Mouse (Mus musculus): ENCODE measurements around the gene Ppp2r5e. TPM values are rescaled to one million over a fixed set of nuclear protein-coding genes. Genes with fewer than 3 reads are reported as not detected.

Ppp2r5e gene
- polyA plus RNA-seq, 1 experiment from 2014 or later, result 13.6 TPM

GRCm38 (mm10) chr12:75622835-75623234 is 26.8 kb upstream of the Ppp2r5e start:
- ATAC-seq (replicated peaks; ENCODE audit: low FRiP score, low TSS enrichment, low read depth), result no peak
- no peaks in the 10 kb centered on the region for H3K4me1 ChIP-seq (replicated peaks; ENCODE audit: control insufficient read depth, insufficient read depth, low read length)
- DNase-seq (ENCODE audit: low spot score), result no peak
- no peaks in the 10 kb centered on the region for H3K36me3 ChIP-seq (ENCODE audit: control insufficient read depth, insufficient read depth, low read length)
- no peak overlapping the region for H3K4me3 ChIP-seq (ENCODE audit: low read depth, low read length)
- H3K9me3 ChIP-seq (ENCODE audit: control insufficient read depth, low read length), result 0 out of 2 replicates have a peak, but pooled peaks cover 6% of the 10 kb centered on the region
- no peaks in the 10 kb centered on the region for H3K27me3 ChIP-seq (replicated peaks; ENCODE audit: control insufficient read depth, insufficient read depth, low read length)
- H3K4me2 ChIP-seq (ENCODE audit: low read length), result no peak overlapping the region
- WGBS, result 70% methylated on average over 3 of the region's 3 CpGs
- H3K27ac ChIP-seq (ENCODE audit: low read depth), result no peak overlapping the region
- no peak overlapping the region for H3K9ac ChIP-seq (ENCODE audit: low read length)

GRCm38 (mm10) chr12:75616841-75617240 is 20.8 kb upstream of the Ppp2r5e start:
- Histone ChIP-seq H3K27ac (ENCODE audit: low read depth) (no peak overlapping the region), H3K36me3 (ENCODE audit: control insufficient read depth, insufficient read depth, low read length) (no peaks in the 10 kb centered on the region), H3K9me3 (ENCODE audit: control insufficient read depth, low read length) (0 out of 2 replicates have a peak, but pooled peaks cover 6% of the 10 kb centered on the region), H3K9ac (ENCODE audit: low read length) (no peak overlapping the region), H3K4me2 (ENCODE audit: low read length) (no peak overlapping the region), H3K27me3 (replicated peaks; ENCODE audit: control insufficient read depth, insufficient read depth, low read length) (no peaks in the 10 kb centered on the region), H3K4me1 (replicated peaks; ENCODE audit: control insufficient read depth, insufficient read depth, low read length) (no peaks in the 10 kb centered on the region), H3K4me3 (ENCODE audit: low read depth, low read length) (no peak overlapping the region)
- DNase-seq (ENCODE audit: low spot score) (no peak), ATAC-seq (replicated peaks; ENCODE audit: low FRiP score, low TSS enrichment, low read depth) (no peak)
- 63% methylated on average over 8 of the region's 8 CpGs for WGBS

GRCm38 (mm10) chr12:75616158-75616791 is 20.2 kb upstream of the Ppp2r5e start:
- peak overlapping the region; percentile 22 for H3K4me3 ChIP-seq (ENCODE audit: low read depth, low read length)
- 0 out of 2 replicates have a peak, but pooled peaks cover 4% of the 10 kb centered on the region for H3K9me3 ChIP-seq (ENCODE audit: control insufficient read depth, low read length)
- WGBS, result 8% methylated on average over 23 of the region's 24 CpGs
- peak; percentile 70 for DNase-seq (ENCODE audit: low spot score)
- no peaks in the 10 kb centered on the region for H3K4me1 ChIP-seq (replicated peaks; ENCODE audit: control insufficient read depth, insufficient read depth, low read length)
- no peaks in the 10 kb centered on the region for H3K27me3 ChIP-seq (replicated peaks; ENCODE audit: control insufficient read depth, insufficient read depth, low read length)
- H3K4me2 ChIP-seq (ENCODE audit: low read length), result peak overlapping the region; percentile 56
- H3K9ac ChIP-seq (ENCODE audit: low read length), result no peak overlapping the region
- no peak overlapping the region for H3K27ac ChIP-seq (ENCODE audit: low read depth)
- H3K36me3 ChIP-seq (ENCODE audit: control insufficient read depth, insufficient read depth, low read length), result no peaks in the 10 kb centered on the region
- 0 out of 2 replicates have a peak, but pooled peaks have one; percentile 32 for ATAC-seq (replicated peaks; ENCODE audit: low FRiP score, low TSS enrichment, low read depth)

GRCm38 (mm10) chr12:75615556-75615955 is 19.5 kb upstream of the Ppp2r5e start:
- no peak for ATAC-seq (replicated peaks; ENCODE audit: low FRiP score, low TSS enrichment, low read depth)
- no peak overlapping the region for H3K27ac ChIP-seq (ENCODE audit: low read depth)
- DNase-seq (ENCODE audit: low spot score), result no peak

GRCm38 (mm10) chr12:75612711-75613110 is 16.7 kb upstream of the Ppp2r5e start:
- Histone ChIP-seq H3K36me3 (ENCODE audit: control insufficient read depth, insufficient read depth, low read length) (no peaks in the 10 kb centered on the region), H3K4me2 (ENCODE audit: low read length) (no peak overlapping the region), H3K27ac (ENCODE audit: low read depth) (no peak overlapping the region), H3K27me3 (replicated peaks; ENCODE audit: control insufficient read depth, insufficient read depth, low read length) (no peaks in the 10 kb centered on the region), H3K4me1 (replicated peaks; ENCODE audit: control insufficient read depth, insufficient read depth, low read length) (no peaks in the 10 kb centered on the region), H3K9me3 (ENCODE audit: control insufficient read depth, low read length) (no peaks in the 10 kb centered on the region), H3K4me3 (ENCODE audit: low read depth, low read length) (no peak overlapping the region), H3K9ac (ENCODE audit: low read length) (no peak overlapping the region)
- ATAC-seq (replicated peaks; ENCODE audit: low FRiP score, low TSS enrichment, low read depth) (no peak), DNase-seq (ENCODE audit: low spot score) (no peak)
- WGBS, result 79% methylated on average over 7 of the region's 7 CpGs

More at GRCm38 (mm10) chr12:75615556-75615955, 19.5 kb upstream of the Ppp2r5e start:
- H3K9me3 ChIP-seq (ENCODE audit: control insufficient read depth, low read length), result no peaks in the 10 kb centered on the region
- H3K36me3 ChIP-seq (ENCODE audit: control insufficient read depth, insufficient read depth, low read length), result no peaks in the 10 kb centered on the region
- no peak overlapping the region for H3K4me2 ChIP-seq (ENCODE audit: low read length)
- no peak overlapping the region for H3K4me3 ChIP-seq (ENCODE audit: low read depth, low read length)
- WGBS, result 46% methylated on average over 3 of the region's 3 CpGs
- no peaks in the 10 kb centered on the region for H3K27me3 ChIP-seq (replicated peaks; ENCODE audit: control insufficient read depth, insufficient read depth, low read length)
- no peaks in the 10 kb centered on the region for H3K4me1 ChIP-seq (replicated peaks; ENCODE audit: control insufficient read depth, insufficient read depth, low read length)
- no peak overlapping the region for H3K9ac ChIP-seq (ENCODE audit: low read length)

- Histone ChIP-seq H3K9me3 (ENCODE audit: control insufficient read depth, low read length) (no peaks in the 10 kb centered on the region), H3K4me3 (ENCODE audit: low read depth, low read length) (no peak overlapping the region), H3K36me3 (ENCODE audit: control insufficient read depth, insufficient read depth, low read length) (no peaks in the 10 kb centered on the region), H3K27me3 (replicated peaks; ENCODE audit: control insufficient read depth, insufficient read depth, low read length) (no peaks in the 10 kb centered on the region), H3K4me1 (replicated peaks; ENCODE audit: control insufficient read depth, insufficient read depth, low read length) (no peaks in the 10 kb centered on the region; the same call in 1 of the 2 replicates), H3K4me2 (ENCODE audit: low read length) (0 out of 2 replicates have a peak overlapping the region, but pooled peaks have one; percentile 13), H3K27ac (ENCODE audit: low read depth) (no peak overlapping the region), H3K9ac (ENCODE audit: low read length) (no peak overlapping the region)
- ATAC-seq (replicated peaks; ENCODE audit: low FRiP score, low TSS enrichment, low read depth) (no peak), DNase-seq (ENCODE audit: low spot score) (no peak)
- 19% methylated on average over 4 of the region's 4 CpGs for WGBS
These were observed 3.4 kb upstream of the Ppp2r5e start for GRCm38 (mm10) chr12:75599490-75599889.

GRCm38 (mm10) chr12:75598988-75599387 is 2.9 kb upstream of the Ppp2r5e start:
- Histone ChIP-seq H3K9ac (ENCODE audit: low read length) (no peak overlapping the region), H3K9me3 (ENCODE audit: control insufficient read depth, low read length) (no peaks in the 10 kb centered on the region), H3K4me2 (ENCODE audit: low read length) (0 out of 2 replicates have a peak overlapping the region, but pooled peaks have one; percentile 13), H3K36me3 (ENCODE audit: control insufficient read depth, insufficient read depth, low read length) (no peaks in the 10 kb centered on the region), H3K4me3 (ENCODE audit: low read depth, low read length) (no peak overlapping the region), H3K4me1 (replicated peaks; ENCODE audit: control insufficient read depth, insufficient read depth, low read length) (peaks cover 5% of the 10 kb centered on the region; the same call in 1 of the 2 replicates), H3K27ac (ENCODE audit: low read depth) (no peak overlapping the region), H3K27me3 (replicated peaks; ENCODE audit: control insufficient read depth, insufficient read depth, low read length) (no peaks in the 10 kb centered on the region)
- DNase-seq (ENCODE audit: low spot score) (no peak), ATAC-seq (replicated peaks; ENCODE audit: low FRiP score, low TSS enrichment, low read depth) (no peak)
- WGBS, result 75% methylated on average over 4 of the region's 4 CpGs

- ATAC-seq (replicated peaks; ENCODE audit: low FRiP score, low TSS enrichment, low read depth) (no peak), DNase-seq (ENCODE audit: low spot score) (no peak)
- peaks cover 11% of the 10 kb centered on the region; the same call in 1 of the 2 replicates for H3K4me1 ChIP-seq (replicated peaks; ENCODE audit: control insufficient read depth, insufficient read depth, low read length)
- H3K36me3 ChIP-seq (ENCODE audit: control insufficient read depth, insufficient read depth, low read length), result peaks cover 4% of the 10 kb centered on the region
- no peaks in the 10 kb centered on the region for H3K27me3 ChIP-seq (replicated peaks; ENCODE audit: control insufficient read depth, insufficient read depth, low read length)
- H3K4me2 ChIP-seq (ENCODE audit: low read length), result no peak overlapping the region
- 91% methylated on average over 4 of the region's 4 CpGs for WGBS
- no peak overlapping the region for H3K4me3 ChIP-seq (ENCODE audit: low read depth, low read length)
- no peak overlapping the region for H3K9ac ChIP-seq (ENCODE audit: low read length)
- no peak overlapping the region for H3K27ac ChIP-seq (ENCODE audit: low read depth)
- no peaks in the 10 kb centered on the region for H3K9me3 ChIP-seq (ENCODE audit: control insufficient read depth, low read length)
These were observed 1.7 kb upstream of the Ppp2r5e start for GRCm38 (mm10) chr12:75597707-75598106.

Data from intestine, embryonic 14.5 days (tissue).